In genomic region chr4:3059511-3060054, GRCm38 (mm10) we compare ENCODE assay signal across 17 mouse cellular contexts.
DNase-seq lines count a peak whose midpoint lies in the region; ATAC-seq and TF ChIP-seq lines count a peak whose summit lies in the region.
"Had no signal": no experiment of that assay in that cellular context is flagged by ENCODE, and none has a peak within 500 bp of the region (broad histone marks: within the 10 kb centered on the region; RNA-seq: fewer than 3 reads in every experiment).

No protein-coding gene starts in this region.

- H3K4me1 ChIP-seq in neural tube, embryonic 11.5 days (ENCODE audit: control insufficient read depth, insufficient read depth, low read length), result no peaks in the 10 kb centered on the region
- H3K4me1 ChIP-seq in lung, postnatal 0 days (ENCODE audit: insufficient read depth, low read depth, low read length), result no peaks in the 10 kb centered on the region
- H3K4me1 ChIP-seq: limb, embryonic 10.5 days; midbrain, embryonic 15.5 days; neural tube, embryonic 13.5 days had no signal

- H3K36me3 ChIP-seq in neural tube, embryonic 11.5 days (ENCODE audit: control insufficient read depth, insufficient read depth, low read length), result peaks cover 3% of the 10 kb centered on the region; the same call in 1 of the 2 replicates
- H3K36me3 ChIP-seq in lung, postnatal 0 days (ENCODE audit: insufficient read depth, low read length), result no peaks in the 10 kb centered on the region
- H3K36me3 ChIP-seq: limb, embryonic 10.5 days; midbrain, embryonic 15.5 days; neural tube, embryonic 13.5 days had no signal

- 62% methylated on average over 2 of the region's 2 CpGs for WGBS in neural tube, embryonic 11.5 days
- 54% methylated on average over 2 of the region's 2 CpGs for WGBS in lung, postnatal 0 days

- TF ChIP-seq EP300 in lung, postnatal 0 days (IDR thresholded peaks at IDR 0.05), result no peak

- TF ChIP-seq CTCF in lung, postnatal 0 days (IDR thresholded peaks at IDR 0.05), result no peak

- intact Hi-C loops in heart, postnatal 14 days (cut with DNase I), result no loop called here
- intact Hi-C loops in heart, postnatal 36 days (cut with DNase I), result no loop called here

- no peak overlapping the region for H3K4me2 ChIP-seq in neural tube, embryonic 11.5 days (ENCODE audit: low read depth)
- H3K4me2 ChIP-seq in lung, postnatal 0 days (replicated peaks; ENCODE audit: low read depth, low read length), result no peak overlapping the region
- H3K4me2 ChIP-seq: midbrain, embryonic 15.5 days; neural tube, embryonic 13.5 days had no signal

- H3K9ac ChIP-seq in neural tube, embryonic 11.5 days (ENCODE audit: low read length), result no peak overlapping the region
- no peak overlapping the region for H3K9ac ChIP-seq in lung, postnatal 0 days (replicated peaks; ENCODE audit: low read depth)
- H3K9ac ChIP-seq: midbrain, embryonic 15.5 days; neural tube, embryonic 13.5 days had no signal

- no peak overlapping the region for H3K4me3 ChIP-seq in neural tube, embryonic 11.5 days (ENCODE audit: low read depth, low read length)
- no peak overlapping the region for H3K4me3 ChIP-seq in lung, postnatal 0 days (ENCODE audit: low read depth, low read length)
- H3K4me3 ChIP-seq: erythroblast, embryonic 14.5 days; limb, embryonic 10.5 days; midbrain, embryonic 15.5 days; neural tube, embryonic 13.5 days had no signal

- H3K9me3 ChIP-seq in neural tube, embryonic 11.5 days (ENCODE audit: control insufficient read depth, low read length), result peaks cover 66% of the 10 kb centered on the region
- peaks cover 28% of the 10 kb centered on the region for H3K9me3 ChIP-seq in lung, postnatal 0 days (ENCODE audit: low read length)

- H3K27ac ChIP-seq in neural tube, embryonic 11.5 days (ENCODE audit: low read depth, low read length), result no peak overlapping the region
- no peak overlapping the region for H3K27ac ChIP-seq in lung, postnatal 0 days (ENCODE audit: low read length)
- H3K27ac ChIP-seq: limb, embryonic 10.5 days; midbrain, embryonic 15.5 days; neural tube, embryonic 13.5 days had no signal

- no peaks in the 10 kb centered on the region for H3K27me3 ChIP-seq in neural tube, embryonic 11.5 days (ENCODE audit: control insufficient read depth, insufficient read depth, low read length)
- no peaks in the 10 kb centered on the region for H3K27me3 ChIP-seq in lung, postnatal 0 days (replicated peaks; ENCODE audit: insufficient read depth, low read length)
- H3K27me3 ChIP-seq: midbrain, embryonic 15.5 days; neural tube, embryonic 13.5 days had no signal

- no peak for ATAC-seq in neural tube, embryonic 11.5 days (ENCODE audit: insufficient read depth, low FRiP score, low TSS enrichment)
- 0 out of 2 replicates have a peak, but pooled peaks have one; percentile 4 for ATAC-seq in lung, postnatal 0 days
- ATAC-seq: hindbrain, embryonic 16.5 days; midbrain, embryonic 15.5 days had no signal

- peak; percentile 0 to 17 for DNase-seq in cerebellum, postnatal 4 days (ENCODE audit: low spot score in 2 of 2)
- no peak for DNase-seq in cerebellum, adult 8-10 months
- peak; percentile 0 for DNase-seq in heart, postnatal 14 days
- no peak for DNase-seq in heart, postnatal 36 days
- DNase-seq in neural tube, embryonic 11.5 days (ENCODE audit: low spot score), result peak; percentile 7
- no peak for DNase-seq in neural tube, embryonic 10.5 days (ENCODE audit: extremely low spot score, low spot score)
- DNase-seq in lung, postnatal 0 days (ENCODE audit: low spot score), result no peak
- no peak for DNase-seq in Muller cell, postnatal 12 days (ENCODE audit: inconsistent ontology term)
- DNase-seq: cerebellum, adult 9-10 months; embryo, embryonic 11 days; kidney, adult 18-20 months; kidney, postnatal 36 days had no signal

Comparison
In these comparisons a context has a peak if more than half of its experiments do, and no peak if none do; other contexts are left out.
1. DNase-seq: peak in cerebellum, postnatal 4 days (2 of 2), heart, postnatal 14 days (2 of 2) and neural tube, embryonic 11.5 days (single experiment); none in cerebellum, adult 8-10 months (single experiment), heart, postnatal 36 days (0 of 2), neural tube, embryonic 10.5 days (single experiment), lung, postnatal 0 days (single experiment) and Muller cell, postnatal 12 days (single experiment).